15 mouse cellular contexts compared by ENCODE assay signal in genomic region chr17:73142445-73142844, GRCm38 (mm10). TPM values are rescaled to one million over a fixed set of nuclear protein-coding genes. Genes with fewer than 3 reads are reported as not detected.
A peak's percentile ranks its signal among the peaks of the same experiment; 100 is the strongest.
DNase-seq lines count a peak whose midpoint lies in the region; ATAC-seq and TF ChIP-seq lines count a peak whose summit lies in the region.
"Had no signal": no experiment of that assay in that cellular context is flagged by ENCODE, and none has a peak within 500 bp of the region (broad histone marks: within the 10 kb centered on the region; RNA-seq: fewer than 3 reads in every experiment).

No protein-coding gene starts in this region.

- ATAC-seq in lung, postnatal 0 days: no peak
- peak; percentile 88 for ATAC-seq in liver, embryonic 11.5 days (replicated peaks; ENCODE audit: low FRiP score)
- peak; percentile 86 for ATAC-seq in stomach, embryonic 16.5 days (ENCODE audit: insufficient read depth, low FRiP score)
- ATAC-seq in forebrain, embryonic 15.5 days (replicated peaks): no peak
- ATAC-seq in forebrain, embryonic 12.5 days (ENCODE audit: low FRiP score): no peak
- ATAC-seq: forebrain, postnatal 0 days had no signal

- H3K4me2 ChIP-seq in lung, postnatal 0 days (replicated peaks; ENCODE audit: low read depth, low read length): no peak overlapping the region
- peak overlapping the region; percentile 44 for H3K4me2 ChIP-seq in liver, embryonic 11.5 days
- H3K4me2 ChIP-seq in stomach, embryonic 16.5 days (ENCODE audit: low read depth, low read length): no peak overlapping the region
- no peak overlapping the region for H3K4me2 ChIP-seq in forebrain, embryonic 15.5 days (replicated peaks)
- no peak overlapping the region for H3K4me2 ChIP-seq in forebrain, embryonic 12.5 days
- H3K4me2 ChIP-seq: embryonic facial prominence, embryonic 12.5 days had no signal

- H3K4me1 ChIP-seq in lung, postnatal 0 days (ENCODE audit: insufficient read depth, low read depth, low read length): no peaks in the 10 kb centered on the region
- peaks cover 16% of the 10 kb centered on the region for H3K4me1 ChIP-seq in liver, embryonic 11.5 days (replicated peaks; ENCODE audit: control insufficient read depth, insufficient read depth, low read length)
- no peaks in the 10 kb centered on the region for H3K4me1 ChIP-seq in stomach, embryonic 16.5 days (ENCODE audit: control insufficient read depth, insufficient read depth, low read length)
- no peaks in the 10 kb centered on the region for H3K4me1 ChIP-seq in forebrain, embryonic 15.5 days
- H3K4me1 ChIP-seq in forebrain, embryonic 12.5 days: no peaks in the 10 kb centered on the region
- H3K4me1 ChIP-seq: embryonic facial prominence, embryonic 12.5 days had no signal

- H3K36me3 ChIP-seq in lung, postnatal 0 days (ENCODE audit: insufficient read depth, low read length): no peaks in the 10 kb centered on the region
- no peaks in the 10 kb centered on the region for H3K36me3 ChIP-seq in liver, embryonic 11.5 days (ENCODE audit: control insufficient read depth, insufficient read depth, low read length)
- H3K36me3 ChIP-seq in stomach, embryonic 16.5 days (ENCODE audit: control insufficient read depth, insufficient read depth, low read length): no peaks in the 10 kb centered on the region
- no peaks in the 10 kb centered on the region for H3K36me3 ChIP-seq in forebrain, embryonic 15.5 days
- H3K36me3 ChIP-seq in forebrain, embryonic 12.5 days (replicated peaks): no peaks in the 10 kb centered on the region
- H3K36me3 ChIP-seq: embryonic facial prominence, embryonic 12.5 days had no signal

- no peak for TF ChIP-seq CTCF in lung, postnatal 0 days (IDR thresholded peaks at IDR 0.05)

- H3K9me3 ChIP-seq in lung, postnatal 0 days (ENCODE audit: low read length): no peaks in the 10 kb centered on the region
- H3K9me3 ChIP-seq in liver, embryonic 11.5 days (ENCODE audit: control insufficient read depth, low read length): no peaks in the 10 kb centered on the region
- no peaks in the 10 kb centered on the region for H3K9me3 ChIP-seq in stomach, embryonic 16.5 days (replicated peaks; ENCODE audit: control insufficient read depth, low read length)
- H3K9me3 ChIP-seq in forebrain, embryonic 15.5 days: no peaks in the 10 kb centered on the region
- H3K9me3 ChIP-seq in forebrain, embryonic 12.5 days: no peaks in the 10 kb centered on the region
- H3K9me3 ChIP-seq: embryonic facial prominence, embryonic 12.5 days had no signal

- peak; percentile 19 for DNase-seq in lung, postnatal 0 days (ENCODE audit: low spot score)
- DNase-seq in lung, adult 18-20 months: no peak
- DNase-seq in c-Kit-positive CD71-positive TER-119-negative erythroid progenitor cells, embryonic 14.5 days (ENCODE audit: low read depth): peak; percentile 62
- no peak for DNase-seq in liver, embryonic 11.5 days (ENCODE audit: low spot score)
- no peak for DNase-seq in adrenal gland, adult 2 months
- DNase-seq: adrenal gland, adult 8-10 months; cerebellum, adult 18-20 months; forebrain, postnatal 0 days; heart, adult 18-20 months; kidney, adult 18-20 months; lung, postnatal 14 days had no signal

- no peaks in the 10 kb centered on the region for H3K27me3 ChIP-seq in lung, postnatal 0 days (replicated peaks; ENCODE audit: insufficient read depth, low read length)
- peaks cover 2% of the 10 kb centered on the region; the same call in 1 of the 2 replicates for H3K27me3 ChIP-seq in liver, embryonic 11.5 days (replicated peaks; ENCODE audit: control insufficient read depth, insufficient read depth, low read length)
- no peaks in the 10 kb centered on the region for H3K27me3 ChIP-seq in stomach, embryonic 16.5 days (ENCODE audit: control insufficient read depth, insufficient read depth, low read length)
- no peaks in the 10 kb centered on the region for H3K27me3 ChIP-seq in forebrain, embryonic 15.5 days
- H3K27me3 ChIP-seq in forebrain, embryonic 12.5 days: no peaks in the 10 kb centered on the region
- H3K27me3 ChIP-seq: embryonic facial prominence, embryonic 12.5 days had no signal

- no peak overlapping the region for H3K9ac ChIP-seq in lung, postnatal 0 days (replicated peaks; ENCODE audit: low read depth)
- no peak overlapping the region for H3K9ac ChIP-seq in liver, embryonic 11.5 days (ENCODE audit: low read depth, low read length)
- no peak overlapping the region for H3K9ac ChIP-seq in stomach, embryonic 16.5 days (ENCODE audit: low read length)
- no peak overlapping the region for H3K9ac ChIP-seq in forebrain, embryonic 15.5 days (replicated peaks)
- H3K9ac ChIP-seq in forebrain, embryonic 12.5 days: no peak overlapping the region
- H3K9ac ChIP-seq: embryonic facial prominence, embryonic 12.5 days; forebrain, postnatal 0 days had no signal

- H3K27ac ChIP-seq in lung, postnatal 0 days (ENCODE audit: low read length): no peak overlapping the region
- peak overlapping the region; percentile 48 for H3K27ac ChIP-seq in liver, embryonic 11.5 days (ENCODE audit: low read depth, low read length)
- H3K27ac ChIP-seq in stomach, embryonic 16.5 days (ENCODE audit: low read length): no peak overlapping the region
- no peak overlapping the region for H3K27ac ChIP-seq in forebrain, embryonic 15.5 days (replicated peaks)
- no peak overlapping the region for H3K27ac ChIP-seq in forebrain, embryonic 12.5 days
- H3K27ac ChIP-seq: embryonic facial prominence, embryonic 12.5 days had no signal

- no peak overlapping the region for H3K4me3 ChIP-seq in lung, postnatal 0 days (ENCODE audit: low read depth, low read length)
- H3K4me3 ChIP-seq in liver, embryonic 11.5 days (ENCODE audit: low read depth, low read length): no peak overlapping the region
- no peak overlapping the region for H3K4me3 ChIP-seq in stomach, embryonic 16.5 days (replicated peaks; ENCODE audit: low read length)
- H3K4me3 ChIP-seq in forebrain, embryonic 15.5 days: no peak overlapping the region
- no peak overlapping the region for H3K4me3 ChIP-seq in forebrain, embryonic 12.5 days (replicated peaks)
- H3K4me3 ChIP-seq: embryonic facial prominence, embryonic 12.5 days had no signal

- 13% methylated on average over 2 of the region's 2 CpGs for WGBS in lung, postnatal 0 days
- 7% methylated on average over 2 of the region's 2 CpGs for WGBS in liver, embryonic 11.5 days
- 23% methylated on average over 2 of the region's 2 CpGs for WGBS in stomach, embryonic 16.5 days
- WGBS in forebrain, embryonic 15.5 days: 90% methylated on average over 2 of the region's 2 CpGs
- WGBS in forebrain, embryonic 12.5 days: 88% methylated on average over 2 of the region's 2 CpGs

- TF ChIP-seq EP300 in lung, postnatal 0 days (IDR thresholded peaks at IDR 0.05): no peak

RNA-seq across cellular contexts. Expression of gene Lclat1, which starts 34.7 kb away (rescaled TPM):
- 9.1 and 10.2 TPM in 2 replicates for polyA plus RNA-seq in lung, postnatal 0 days (2015; fragmentation: Nextera tagmentation; extraction: Ambion mirVana)
- 11.4 and 13.3 TPM in 2 replicates for polyA plus RNA-seq in liver, embryonic 11.5 days (2014; fragmentation: Nextera tagmentation; extraction: Ambion mirVana)
- polyA plus RNA-seq in stomach, embryonic 16.5 days (2015; fragmentation: Nextera tagmentation; extraction: Ambion mirVana): 14.5 and 15.1 TPM in 2 replicates
- total RNA-seq in adrenal gland, adult 2 months (2021): 10 to 100 TPM; 40.8 to 42.6 TPM
- 2.0 and 4.6 TPM in 2 replicates for polyA plus RNA-seq in adrenal gland, adult 2 months (2012; rRNA removed)
- polyA plus RNA-seq in forebrain, embryonic 15.5 days (2015; fragmentation: Nextera tagmentation; extraction: Ambion mirVana): 7.3 and 7.9 TPM in 2 replicates
- polyA plus RNA-seq in forebrain, embryonic 12.5 days (2016; fragmentation: Nextera tagmentation; extraction: Ambion mirVana): 9.8 and 10.8 TPM in 2 replicates

Comparison
In these comparisons a context has a peak if more than half of its experiments do, and no peak if none do; other contexts are left out.
1. DNase-seq: peak in lung, postnatal 0 days (single experiment) and c-Kit-positive CD71-positive TER-119-negative erythroid progenitor cells, embryonic 14.5 days (single experiment); none in lung, adult 18-20 months (0 of 2), liver, embryonic 11.5 days (single experiment) and adrenal gland, adult 2 months (single experiment).
2. ATAC-seq: peak in liver, embryonic 11.5 days (single experiment) and stomach, embryonic 16.5 days (single experiment); none in lung, postnatal 0 days (single experiment), forebrain, embryonic 15.5 days (single experiment) and forebrain, embryonic 12.5 days (single experiment).